Mouse (Mus musculus) c-Kit-negative CD71-positive TER-119-positive erythroid progenitor cells, embryonic 14.5 days (primary cell): Measurements from ENCODE around the gene Tmem108.

Experiments
- DNase-seq: peaks from one replicate; pipeline ENCODE4 v3.0.0-alpha.2; 2013; ENCODE audit warnings: low read depth, low spot score

Gene Tmem108

DNA sequence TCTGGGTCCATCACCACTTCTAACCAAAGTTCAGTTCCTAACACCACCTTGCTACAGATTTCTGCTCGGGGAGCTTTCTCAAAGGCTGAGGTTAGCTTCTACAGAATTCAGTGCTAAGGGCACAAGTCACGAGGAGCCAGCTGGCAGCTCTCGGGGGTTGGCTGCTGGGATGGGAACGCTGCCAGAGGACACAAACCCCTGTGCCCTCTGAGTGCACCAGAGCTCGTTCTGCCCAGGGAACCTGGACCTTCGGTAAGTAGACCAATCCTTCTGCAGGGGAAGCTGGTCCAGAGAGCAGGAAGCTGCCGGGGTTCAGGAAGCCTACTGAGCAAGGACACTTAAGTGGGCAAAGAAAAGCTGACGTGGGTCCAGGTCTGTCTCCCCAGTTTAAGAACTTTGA is 40.6 kb downstream of the Tmem108 start:
- DNase-seq = no peak

DNA sequence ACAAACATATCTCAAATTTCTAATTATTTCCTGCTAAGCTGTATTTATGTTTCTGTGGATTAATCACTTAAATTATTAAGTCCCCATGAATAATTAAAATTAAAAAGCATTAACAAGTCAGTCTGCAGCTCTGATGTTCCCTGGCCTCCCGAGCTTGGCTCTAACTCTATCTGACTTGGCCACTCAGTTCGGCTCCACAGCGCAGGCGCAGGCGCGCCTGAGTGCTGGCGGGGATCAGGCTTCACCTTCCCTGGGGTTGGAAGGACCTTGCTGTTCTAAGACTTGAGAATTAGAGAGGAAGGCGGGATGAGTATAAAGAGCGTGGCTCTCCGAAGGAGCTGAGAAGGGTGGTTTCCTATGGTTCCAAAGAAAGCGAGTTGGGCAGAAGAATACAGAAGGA is 41.6 kb downstream of the Tmem108 start:
- no peak for DNase-seq

DNA sequence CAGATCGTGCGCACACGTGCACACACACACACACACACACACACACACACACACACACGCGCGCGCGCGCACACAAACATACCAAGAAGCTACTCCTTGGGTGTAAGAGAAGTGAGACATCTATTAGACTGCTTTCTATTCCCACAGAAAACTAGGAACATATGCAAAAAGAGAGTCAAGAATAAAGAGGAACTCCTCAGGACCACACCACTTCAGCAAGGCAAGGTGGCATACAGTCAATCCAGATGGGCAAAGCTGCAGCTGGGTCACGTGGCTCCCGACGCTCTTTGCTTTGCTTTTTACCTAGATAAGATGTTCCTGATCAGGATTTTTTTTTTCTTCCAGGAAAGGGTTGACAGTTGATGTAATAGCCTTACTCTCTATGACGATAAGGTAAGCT is 45.6 kb downstream of the Tmem108 start:
- DNase-seq = no peak

DNA sequence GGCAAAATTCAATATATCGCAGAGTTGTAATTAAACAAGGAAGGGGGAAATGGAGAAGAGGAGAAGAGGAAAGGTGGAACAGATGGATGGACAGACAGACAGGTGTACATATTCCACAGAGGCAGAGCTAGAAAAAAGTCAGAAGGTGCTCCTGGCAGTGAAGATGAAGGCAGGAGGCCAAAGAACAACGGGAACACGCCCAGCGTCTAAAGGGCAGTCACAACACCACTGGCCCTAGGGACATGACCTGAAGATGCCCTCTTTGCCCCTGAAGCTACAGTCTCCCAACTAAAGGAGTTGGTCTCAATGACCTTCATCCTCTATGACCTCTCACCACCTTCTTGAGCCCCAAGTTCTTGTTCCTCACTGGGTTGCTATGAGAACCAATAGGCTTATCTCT is 46.3 kb downstream of the Tmem108 start:
- DNase-seq = no peak

DNA sequence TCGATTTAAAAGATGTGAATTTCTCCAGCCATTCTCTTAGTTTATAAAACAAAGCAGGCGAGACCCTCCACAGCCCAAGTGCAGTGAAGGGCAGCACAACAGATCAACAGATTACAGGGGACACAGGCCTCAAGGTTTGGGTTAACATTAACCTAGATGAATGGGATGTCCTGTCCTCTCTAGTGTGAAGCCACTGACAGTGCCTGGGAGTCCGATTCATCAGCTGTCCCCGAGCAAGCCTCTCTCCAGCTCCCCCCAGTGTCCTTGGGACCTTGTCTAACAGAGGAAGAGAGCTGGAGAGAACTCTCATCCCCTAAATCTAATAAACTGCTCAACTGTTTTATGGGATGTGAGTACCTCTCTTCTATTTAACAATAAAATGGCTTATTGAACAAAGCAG is 48.4 kb downstream of the Tmem108 start:
- DNase-seq = no peak

DNA sequence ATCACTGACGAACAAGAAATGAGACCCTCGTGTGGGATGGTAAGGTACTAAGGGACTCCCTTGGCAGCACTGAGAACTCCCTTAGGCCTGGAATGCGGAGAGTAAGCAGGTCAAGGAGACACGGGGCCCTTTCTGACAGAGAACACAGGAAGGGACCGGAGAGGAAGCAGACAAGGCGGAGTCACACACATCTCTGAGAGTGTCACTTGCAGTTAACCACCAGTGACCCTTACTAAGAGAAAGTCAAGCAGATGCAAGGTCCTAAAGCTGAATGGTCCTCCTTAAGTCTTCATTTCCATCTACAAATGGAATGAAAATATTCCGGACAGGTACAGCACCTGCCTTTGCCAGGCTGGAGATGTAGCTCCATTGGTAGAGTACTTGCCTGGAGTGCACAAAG is 48.9 kb downstream of the Tmem108 start:
- DNase-seq = no peak

DNA sequence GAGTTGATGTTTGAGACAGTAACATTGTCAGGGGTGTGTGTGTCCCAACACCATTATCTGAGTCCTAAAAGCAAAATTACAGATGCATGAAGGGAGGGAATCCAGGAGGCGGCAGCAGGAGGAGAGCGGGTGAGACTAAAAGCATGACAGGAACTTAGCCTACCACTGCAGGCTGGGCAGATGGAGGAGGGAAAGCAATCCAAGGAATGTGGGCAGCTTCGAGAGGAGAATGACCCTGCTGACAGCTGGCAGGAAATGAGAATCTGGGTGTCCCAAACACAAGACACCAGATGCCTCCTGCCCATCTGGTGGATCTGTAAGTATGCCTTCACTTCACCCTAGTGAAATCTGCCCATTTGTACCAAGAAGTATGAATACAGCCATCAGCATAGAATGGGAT is 51.9 kb downstream of the Tmem108 start:
- no peak for DNase-seq

DNA sequence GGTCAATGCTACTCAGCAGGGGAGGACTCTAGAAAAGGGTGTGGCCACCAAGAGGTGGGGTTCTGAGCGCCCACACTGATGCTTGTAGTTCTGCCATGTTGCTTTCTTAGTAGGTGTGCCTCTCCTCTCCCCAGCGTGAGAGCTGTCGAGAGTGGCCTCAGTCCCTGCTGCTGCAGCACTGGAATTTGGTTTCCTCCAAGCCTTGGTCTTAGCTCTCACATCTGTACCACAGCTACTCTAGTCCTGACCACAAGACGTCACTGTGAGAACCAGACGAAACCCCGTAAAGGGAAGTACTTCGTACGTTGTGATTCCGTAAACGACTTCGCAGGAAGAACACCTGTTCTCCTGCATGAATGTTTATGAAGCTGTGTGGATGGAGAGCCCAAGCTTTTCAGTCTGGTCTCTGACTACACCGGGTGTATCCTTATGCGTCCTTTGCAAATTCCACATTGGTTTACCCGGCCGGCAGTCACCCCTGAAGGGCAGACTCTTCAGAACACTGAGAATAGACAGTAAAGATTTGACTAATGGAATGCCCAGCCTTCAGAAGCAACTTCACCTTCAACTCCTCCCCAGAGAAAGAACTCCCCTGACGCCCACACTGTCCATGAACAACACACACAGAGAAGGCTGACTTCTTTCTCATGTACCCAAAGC is 53.0 kb downstream of the Tmem108 start:
- no peak for DNase-seq

DNA sequence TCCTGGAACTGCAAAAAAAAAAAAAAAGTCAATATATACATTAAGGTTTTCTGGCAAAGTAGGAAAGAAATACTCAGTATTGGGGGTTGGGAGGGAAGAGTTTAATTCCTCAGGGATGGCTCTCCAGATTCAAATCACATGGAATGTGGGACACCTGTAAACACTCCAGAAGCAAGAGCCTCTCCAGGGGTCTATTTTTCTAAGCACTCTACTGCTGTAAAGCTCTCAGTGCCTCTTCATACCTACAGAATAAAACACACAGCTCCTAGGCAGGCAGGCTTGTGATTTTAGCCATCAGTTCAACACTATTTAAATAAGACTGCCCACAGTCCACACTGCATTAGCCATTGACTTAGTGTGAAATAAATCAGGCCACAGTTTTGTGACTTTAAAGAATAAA is 53.8 kb downstream of the Tmem108 start:
- no peak for DNase-seq

DNA sequence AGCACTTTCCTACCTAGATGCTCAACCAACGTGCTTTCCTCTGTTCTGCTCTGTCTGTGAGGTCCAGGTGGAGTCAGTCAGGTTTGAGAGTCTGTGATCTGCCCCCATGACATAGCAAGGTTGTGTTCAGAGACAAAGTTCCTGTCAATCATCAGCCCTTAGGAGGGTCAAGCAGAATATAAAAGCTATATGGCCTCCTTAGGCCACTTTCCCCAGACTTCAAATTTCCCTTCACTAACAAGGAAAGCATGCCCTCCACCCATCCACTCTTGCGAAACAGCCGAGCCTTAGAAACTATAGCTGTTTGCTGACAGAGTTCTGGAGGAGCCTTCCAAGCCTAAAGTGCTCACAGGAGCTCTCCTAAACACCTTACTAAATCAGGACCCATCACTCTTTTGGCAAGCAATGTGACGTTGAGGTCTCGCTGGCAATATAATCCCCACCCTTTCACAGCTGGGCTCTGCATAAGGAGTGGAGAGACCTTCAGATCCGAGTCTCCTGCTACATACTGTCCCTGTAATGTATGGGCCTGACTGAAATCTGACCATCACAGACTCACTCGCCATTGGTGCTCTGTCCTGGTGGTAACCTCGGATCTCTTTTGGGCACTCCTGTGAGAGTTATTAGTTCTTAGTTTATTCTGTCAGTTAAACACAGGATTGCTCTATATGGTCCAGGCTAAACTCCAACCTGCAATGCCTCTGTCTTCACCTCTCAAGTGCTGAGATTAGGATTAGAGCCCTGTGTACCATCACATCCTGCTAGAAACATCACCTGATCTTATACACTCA is 54.4 kb downstream of the Tmem108 start:
- DNase-seq = no peak

DNA sequence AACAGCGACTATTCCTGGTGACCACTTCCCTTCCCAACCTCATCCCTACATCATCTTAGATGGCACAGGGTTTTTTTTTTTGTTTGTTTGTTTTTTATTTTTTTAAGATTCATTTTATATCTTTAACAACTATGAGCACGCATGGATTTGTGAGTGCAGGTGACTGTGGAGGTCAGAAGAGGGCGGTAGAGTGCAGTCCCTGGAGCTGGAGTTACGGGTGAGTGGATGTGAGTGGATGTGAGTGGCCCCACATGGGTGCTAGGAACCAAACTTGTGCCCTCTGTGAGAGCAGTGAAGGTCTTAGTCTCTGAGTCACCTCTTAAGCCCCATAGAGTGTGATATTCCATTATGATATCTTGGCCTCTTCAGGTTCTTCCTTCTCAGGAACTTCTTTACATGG is 55.9 kb downstream of the Tmem108 start:
- DNase-seq = no peak

DNA sequence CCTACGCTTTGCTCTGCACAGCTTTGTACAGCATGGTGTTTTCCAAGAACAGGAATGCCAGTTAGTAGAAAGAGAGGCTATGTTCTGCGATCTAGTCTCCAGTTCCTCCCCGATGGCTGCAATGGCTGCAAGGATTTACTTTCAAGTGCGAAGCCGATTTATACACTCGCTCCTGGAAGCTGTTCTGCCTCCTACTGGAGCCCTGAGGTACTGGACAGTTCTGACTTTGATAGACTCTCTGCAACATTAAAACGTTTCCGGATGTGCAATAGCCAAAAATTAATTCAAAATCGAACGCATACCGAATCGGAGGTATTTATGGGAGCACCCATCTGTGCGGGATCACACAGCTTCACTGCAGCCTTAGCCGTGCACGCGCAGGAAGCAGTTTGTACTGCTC is 58.6 kb downstream of the Tmem108 start:
- DNase-seq = no peak

DNA sequence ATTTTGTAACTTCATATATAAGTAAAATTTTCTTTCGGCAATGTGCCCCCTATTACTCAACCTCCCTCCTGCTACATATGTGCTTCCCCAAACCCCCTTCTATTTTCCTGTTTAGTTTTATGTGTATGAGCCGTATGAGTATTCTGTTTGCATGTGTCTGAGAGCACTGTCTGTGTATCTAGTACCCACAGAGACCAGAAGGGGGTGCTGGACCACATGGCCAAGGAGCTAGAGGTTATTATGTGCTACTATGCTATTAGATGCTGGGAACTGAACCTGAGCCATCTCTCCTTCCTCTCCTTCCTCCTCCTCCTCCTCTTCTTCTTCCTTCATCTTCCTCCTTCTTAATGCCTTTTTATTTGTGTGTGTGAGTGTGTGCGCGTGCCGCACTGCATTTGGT is 59.2 kb downstream of the Tmem108 start:
- DNase-seq = no peak

DNA sequence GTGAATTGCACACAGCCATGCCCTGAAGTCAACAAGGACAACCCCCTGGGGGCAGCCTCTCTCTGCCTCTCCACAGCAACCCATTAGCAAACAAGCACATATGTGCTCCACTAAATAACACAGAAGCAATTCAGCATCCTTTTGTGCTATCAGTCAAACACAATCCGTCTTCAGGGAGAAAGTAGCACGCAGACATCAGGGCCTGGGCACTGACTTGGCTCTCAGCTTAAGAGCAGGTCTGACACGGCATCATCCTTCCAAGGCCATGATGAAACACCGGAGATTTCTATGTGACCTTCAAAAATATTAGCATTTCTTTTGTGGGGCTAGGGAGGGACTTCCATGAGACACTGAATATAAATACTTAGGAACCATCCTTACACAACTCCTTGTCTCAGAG is 60.2 kb downstream of the Tmem108 start:
- no peak for DNase-seq

DNA sequence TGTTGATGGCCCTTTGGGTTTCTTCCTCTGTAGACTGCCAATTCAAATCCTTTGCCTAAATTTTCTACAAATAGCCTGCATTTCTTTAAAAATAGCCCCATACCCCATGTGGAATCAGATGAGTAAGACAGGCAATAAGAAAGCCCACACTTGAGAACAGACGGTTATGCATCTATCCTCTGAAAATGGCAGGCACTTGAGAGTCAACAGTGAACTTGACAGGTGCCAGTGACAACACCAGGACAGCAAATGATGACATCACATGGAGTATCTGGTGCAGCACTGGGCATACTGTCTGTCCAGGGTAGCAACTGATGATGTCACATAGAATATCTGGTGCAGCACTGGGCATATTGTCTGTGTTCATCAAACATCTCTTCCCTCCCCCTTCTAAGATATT is 61.4 kb downstream of the Tmem108 start:
- no peak for DNase-seq

DNA sequence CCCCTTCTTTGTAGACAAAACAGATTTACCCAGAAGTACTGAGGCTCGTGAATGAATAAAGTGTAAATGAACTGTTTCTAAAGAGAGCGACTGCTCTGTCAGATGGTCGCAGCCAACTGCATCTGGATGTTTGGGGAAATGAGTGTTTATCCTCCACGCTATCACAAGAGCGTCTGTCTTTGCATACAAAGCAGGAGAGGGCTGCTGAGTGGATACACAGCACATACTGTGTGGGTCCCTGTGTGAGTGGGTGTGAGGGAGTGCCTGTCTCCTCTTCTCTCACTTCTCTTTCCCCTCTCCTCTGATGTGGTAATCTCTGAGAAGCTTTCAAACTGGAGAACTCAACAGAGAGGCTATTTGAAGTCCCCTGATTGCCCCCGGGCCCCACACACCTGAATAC is 64.7 kb downstream of the Tmem108 start:
- no peak for DNase-seq

DNA sequence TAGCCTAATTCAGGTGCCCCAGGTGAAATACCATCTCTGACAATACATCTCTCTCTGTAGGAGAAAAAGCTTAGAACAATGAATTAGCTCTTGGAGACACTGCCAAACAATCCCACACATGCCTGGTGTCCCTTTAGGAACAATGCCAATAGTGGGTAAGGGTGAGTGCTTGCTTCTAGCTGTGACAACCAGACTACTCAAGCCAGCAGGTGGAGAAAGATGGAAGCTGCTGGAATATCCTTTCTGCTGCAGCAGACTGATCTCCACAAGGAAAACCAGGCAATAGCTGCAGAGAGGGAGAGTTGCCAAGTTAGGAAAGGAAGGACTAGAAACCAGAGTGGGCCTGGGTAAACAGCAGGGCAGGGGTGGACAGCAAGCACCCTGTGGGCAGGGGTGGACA is 67.8 kb downstream of the Tmem108 start:
- no peak for DNase-seq

DNA sequence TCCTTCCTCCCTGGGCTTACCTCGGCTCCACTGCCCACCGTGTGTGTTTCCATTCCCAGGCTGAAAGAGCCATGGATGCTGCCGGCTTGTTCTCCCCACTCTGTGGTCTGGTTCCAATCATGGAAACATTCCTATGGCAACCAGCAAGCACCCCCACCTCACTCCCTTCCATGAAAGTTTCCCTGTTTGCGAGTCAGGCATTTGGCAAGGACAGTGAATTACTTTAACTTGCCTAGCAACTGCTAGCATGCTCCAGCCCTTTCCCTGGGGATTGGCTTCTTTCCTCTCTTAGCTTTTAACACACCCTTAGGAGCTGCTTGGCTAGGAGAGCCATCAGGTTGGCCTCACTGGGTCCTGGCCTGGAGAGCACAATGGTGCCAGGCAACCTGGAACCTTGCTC is 68.9 kb downstream of the Tmem108 start:
- no peak for DNase-seq

DNA sequence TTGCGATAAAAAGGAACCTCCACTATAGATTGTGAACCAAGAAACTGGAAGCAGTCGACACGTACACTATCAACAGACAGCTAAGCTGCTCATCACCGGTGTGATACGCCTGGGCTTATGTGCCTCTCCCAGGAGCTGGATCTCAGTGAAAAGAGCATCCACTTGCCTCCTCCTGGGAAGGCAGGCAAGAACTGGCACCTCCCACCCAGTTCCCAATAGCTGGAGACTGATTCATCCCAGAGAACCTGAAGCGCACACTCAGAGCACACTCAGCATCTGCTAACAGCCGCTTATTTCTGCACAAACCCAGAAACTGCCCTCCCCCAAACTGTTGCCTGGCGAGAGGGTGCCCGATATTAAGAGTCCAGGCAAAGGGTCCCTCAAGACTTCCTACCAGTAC is 69.8 kb downstream of the Tmem108 start:
- no peak for DNase-seq

DNA sequence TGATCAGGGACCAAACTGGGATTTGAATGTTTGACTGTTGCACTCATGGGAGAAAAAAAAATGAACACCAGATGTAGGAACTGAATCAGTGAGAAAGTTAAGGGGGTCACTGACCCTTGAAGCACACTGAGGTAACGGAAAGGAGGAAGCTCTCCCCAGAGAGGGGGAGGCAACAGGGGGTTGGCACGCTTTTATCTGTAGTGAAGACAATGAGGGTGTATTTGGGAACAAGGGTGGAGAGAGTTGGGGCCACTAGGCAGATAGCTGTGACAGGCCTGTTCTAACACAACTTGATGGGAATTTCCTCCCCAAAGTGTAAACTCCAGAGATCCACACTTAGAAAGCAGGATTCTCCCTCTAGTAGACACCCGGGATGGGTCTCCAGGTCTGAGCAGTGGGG is 71.2 kb downstream of the Tmem108 start:
- no peak for DNase-seq

DNA sequence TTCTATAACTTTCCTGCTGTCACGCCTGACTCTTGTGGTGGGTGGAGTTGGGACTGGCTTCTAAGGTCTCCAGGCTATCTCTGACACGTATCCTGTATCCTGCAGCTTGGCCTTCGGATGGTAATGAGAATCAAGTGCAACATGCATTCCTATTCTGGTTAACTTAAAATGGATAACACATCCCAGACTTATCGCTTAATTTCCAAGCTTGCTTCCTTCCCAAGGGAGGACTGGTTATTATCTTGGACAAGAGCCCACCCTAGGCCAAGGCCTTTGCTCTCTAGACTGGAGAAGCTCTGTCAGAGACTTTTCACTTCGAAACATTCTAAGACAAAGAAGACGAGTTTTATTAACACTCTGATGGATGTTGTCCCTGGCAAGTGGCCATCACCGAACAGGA is 71.9 kb downstream of the Tmem108 start:
- DNase-seq = no peak

DNA sequence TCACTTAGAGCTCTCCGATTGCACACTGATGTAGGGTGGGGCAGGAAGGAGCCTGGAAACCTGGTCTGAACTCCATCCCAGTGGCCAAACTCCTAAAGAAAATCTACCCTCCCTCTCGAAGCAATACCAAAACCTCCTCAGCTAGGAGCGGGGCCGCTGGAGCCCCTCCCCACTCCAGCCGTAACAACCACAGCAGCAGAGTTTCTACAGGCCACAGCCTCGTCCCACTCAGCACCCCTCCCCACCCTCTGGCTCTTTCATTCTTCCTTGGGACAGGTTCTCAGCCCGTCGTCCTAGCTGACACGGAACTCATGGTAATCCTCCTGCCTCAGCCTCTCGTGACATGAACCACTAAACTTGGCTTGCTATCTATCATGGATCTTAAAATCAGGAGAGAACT is 72.6 kb downstream of the Tmem108 start:
- no peak for DNase-seq

DNA sequence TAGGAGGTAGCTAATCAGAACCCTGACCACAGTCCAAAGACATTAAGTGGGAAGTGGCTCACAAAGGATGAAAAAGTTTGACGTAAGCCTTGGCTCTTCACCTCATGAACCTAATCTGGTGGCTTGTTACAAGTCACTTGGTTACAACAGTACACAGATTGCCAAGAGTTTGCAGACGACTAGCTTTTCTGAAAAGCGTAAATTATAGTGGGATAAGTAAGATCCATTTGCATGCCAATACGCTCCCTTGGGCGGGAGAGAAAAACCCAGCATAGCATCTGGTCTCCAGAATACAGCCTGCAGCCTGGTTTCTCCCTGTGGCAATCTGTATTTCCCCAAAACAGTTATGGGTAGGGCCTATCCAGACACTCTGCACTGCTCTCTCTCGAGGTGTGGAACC is 74.5 kb downstream of the Tmem108 start:
- no peak for DNase-seq
